11 mouse cellular contexts compared by ENCODE assay signal in the genomic region with DNA sequence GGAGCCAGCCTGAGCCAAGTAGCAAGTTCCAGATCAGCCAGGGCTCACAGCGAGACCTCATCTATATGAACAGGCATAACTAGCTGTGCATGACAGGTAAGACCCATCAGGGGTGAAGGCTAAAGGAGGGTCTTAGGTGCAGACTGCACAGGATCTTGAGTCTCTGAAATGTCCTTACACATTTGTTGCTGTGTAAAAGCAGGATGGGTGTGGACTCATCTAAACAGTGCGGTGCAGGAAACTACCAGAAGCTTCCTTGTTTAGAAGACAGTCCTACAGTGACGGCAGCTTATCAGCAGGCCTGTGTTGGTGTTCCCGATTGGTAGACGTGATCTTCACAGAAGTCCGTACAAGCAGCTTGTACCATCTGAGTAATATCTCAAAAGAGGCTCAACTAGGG. TPM values are rescaled to one million over a fixed set of nuclear protein-coding genes. Genes with fewer than 3 reads are reported as not detected.
DNase-seq lines count a peak whose midpoint lies in the region; ATAC-seq and TF ChIP-seq lines count a peak whose summit lies in the region.
"Had no signal": no experiment of that assay in that cellular context is flagged by ENCODE, and none has a peak within 500 bp of the region (broad histone marks: within the 10 kb centered on the region; RNA-seq: fewer than 3 reads in every experiment).

No protein-coding gene starts in this region.

- no peak overlapping the region for H3K4me2 ChIP-seq in hindbrain, postnatal 0 days (ENCODE audit: low read depth, low read length)
- H3K4me2 ChIP-seq: limb, embryonic 13.5 days had no signal

- 36% methylated on average over 6 of the region's 6 CpGs for WGBS in large intestine, adult 2 months
- 88% methylated on average over 6 of the region's 6 CpGs for WGBS in hindbrain, postnatal 0 days

- H3K27me3 ChIP-seq in MEL (ENCODE audit: control insufficient read depth in 1 of 2, insufficient read depth in 2 of 2, low read length in 2 of 2), result no peaks in the 10 kb centered on the region
- H3K27me3 ChIP-seq in hindbrain, postnatal 0 days (ENCODE audit: insufficient read depth, low read length), result no peaks in the 10 kb centered on the region
- H3K27me3 ChIP-seq: limb, embryonic 13.5 days had no signal

- no peak for TF ChIP-seq RAD21 in MEL (IDR thresholded peaks at IDR 0.05; ENCODE audit: low read depth, low read length)

- peak; percentile 63 for DNase-seq in heart, adult 8-10 months (ENCODE audit: low spot score)
- no peak for DNase-seq in heart, postnatal 10 days
- DNase-seq in MEL (ENCODE audit: low read depth, low spot score), result peak; percentile 65
- peak; percentile 48 for DNase-seq in large intestine, adult 2 months (ENCODE audit: low read depth, low spot score)
- peak; percentile 66 for DNase-seq in lung, postnatal 10 days
- DNase-seq in adrenal gland, adult (ENCODE audit: inconsistent age in 2 of 2, low spot score in 1 of 2), result no peak
- no peak for DNase-seq in hindbrain, postnatal 0 days (ENCODE audit: low spot score)
- DNase-seq in gastrocnemius, postnatal 36 days, result no peak
- DNase-seq: gastrocnemius, postnatal 14 days had no signal

- peaks cover 2% of the 10 kb centered on the region for H3K79me2 ChIP-seq in MEL (ENCODE audit: control insufficient read depth, insufficient read depth, low read length, poor library complexity)

- no peak overlapping the region for H3K9ac ChIP-seq in MEL (ENCODE audit: control insufficient read depth, low read depth, low read length, poor library complexity, severe bottlenecking)
- H3K9ac ChIP-seq in hindbrain, postnatal 0 days (replicated peaks; ENCODE audit: low read length), result no peak overlapping the region
- H3K9ac ChIP-seq: limb, embryonic 13.5 days had no signal

- no peak overlapping the region for H3K27ac ChIP-seq in MEL (ENCODE audit: control insufficient read depth, low read depth, low read length)
- no peak overlapping the region for H3K27ac ChIP-seq in hindbrain, postnatal 0 days
- H3K27ac ChIP-seq: limb, embryonic 13.5 days had no signal

- intact Hi-C loops in heart, postnatal 10 days (cut with DNase I), result no loop called here
- intact Hi-C loops in gastrocnemius, postnatal 36 days (cut with DNase I), result no loop called here

- peaks cover 6 to 18% of the 10 kb centered on the region in 2 experiments for H3K4me1 ChIP-seq in MEL (ENCODE audit: control insufficient read depth in 1 of 2, insufficient read depth in 2 of 2, low read length in 2 of 2)
- H3K4me1 ChIP-seq in hindbrain, postnatal 0 days (ENCODE audit: insufficient read depth, low read length), result no peaks in the 10 kb centered on the region

- peaks cover 0 to 15% of the 10 kb centered on the region in 2 experiments; a peak in 3 of 4 replicates for H3K36me3 ChIP-seq in MEL (ENCODE audit: control insufficient read depth in 1 of 2, insufficient read depth in 2 of 2, low read length in 2 of 2)
- H3K36me3 ChIP-seq in hindbrain, postnatal 0 days (ENCODE audit: insufficient read depth, low read length), result no peaks in the 10 kb centered on the region

- no peak for TF ChIP-seq POLR2A in MEL (IDR thresholded peaks at IDR 0.05; ENCODE audit: control insufficient read depth in 1 of 2, insufficient read depth in 1 of 2, low read depth in 1 of 2, low read length in 2 of 2, poor library complexity in 1 of 2)

- ATAC-seq in hindbrain, postnatal 0 days, result no peak

- no peak for TF ChIP-seq EP300 in MEL (IDR thresholded peaks at IDR 0.05; ENCODE audit: low read depth in 1 of 2, low read length in 2 of 2)

- H3K4me3 ChIP-seq in MEL (ENCODE audit: control insufficient read depth in 1 of 2, insufficient read depth in 1 of 2, low read depth in 2 of 2, low read length in 2 of 2), result no peak overlapping the region
- no peak overlapping the region for H3K4me3 ChIP-seq in hindbrain, postnatal 0 days (ENCODE audit: low read length)
- H3K4me3 ChIP-seq: limb, embryonic 13.5 days had no signal

- no peak for TF ChIP-seq CTCF in MEL (IDR thresholded peaks at IDR 0.05 in 2 of 3, conservative IDR thresholded peaks at IDR 0.05 in 1 of 3; ENCODE audit: control insufficient read depth in 1 of 3, insufficient read depth in 1 of 3, low read depth in 2 of 3, low read length in 3 of 3, poor library complexity in 1 of 3, severe bottlenecking in 1 of 3)
- no peak for TF ChIP-seq CTCF in hindbrain, postnatal 0 days (IDR thresholded peaks at IDR 0.05; ENCODE audit: low read depth)

- no peaks in the 10 kb centered on the region for H3K9me3 ChIP-seq in MEL (replicated peaks; ENCODE audit: insufficient read depth, low read length)
- no peaks in the 10 kb centered on the region for H3K9me3 ChIP-seq in hindbrain, postnatal 0 days (ENCODE audit: low read length)
- H3K9me3 ChIP-seq: limb, embryonic 13.5 days had no signal

TF ChIP-seq in MEL, 35 proteins besides CTCF, POLR2A, EP300 and RAD21:
- TF ChIP-seq TBP (IDR thresholded peaks at IDR 0.05; ENCODE audit: low read depth, low read length), result no peak
- TF ChIP-seq RCOR1 (IDR thresholded peaks at IDR 0.05; ENCODE audit: low read depth, low read length), result no peak
- peak; percentile 29; the same call in 1 of the 2 replicates for TF ChIP-seq SIN3A (IDR thresholded peaks at IDR 0.05; ENCODE audit: low read length)
- TF ChIP-seq ZKSCAN1 (IDR thresholded peaks at IDR 0.05; ENCODE audit: low read depth, low read length), result no peak
- peak; percentile 47 for TF ChIP-seq GATA1 (IDR thresholded peaks at IDR 0.05; ENCODE audit: low read depth, low read length)
- no peak for TF ChIP-seq SMC3 (IDR thresholded peaks at IDR 0.05; ENCODE audit: low read depth, low read length)
- peak; percentile 14; the same call in 1 of the 2 replicates for TF ChIP-seq ETS1 (IDR thresholded peaks at IDR 0.05; ENCODE audit: low read depth, low read length)
- no peak for TF ChIP-seq NRF1 (IDR thresholded peaks at IDR 0.05; ENCODE audit: insufficient read depth, low read depth, low read length, poor library complexity, severe bottlenecking)
- no peak for TF ChIP-seq GABPA (IDR thresholded peaks at IDR 0.05; ENCODE audit: low read depth, low read length)

RNA-seq across cellular contexts. Expression of gene Klhl5, which starts 6.0 kb away (rescaled TPM):
- 10 to 100 TPM; 13.0 to 16.0 (median 13.4) TPM for total RNA-seq in heart, adult 8-10 months (2022)
- 10 to 100 TPM; 20.8 to 21.1 TPM for total RNA-seq in heart, postnatal 10 days (2021)
- 7.6 and 8.0 TPM in 2 replicates for total RNA-seq in MEL (2012; rRNA removed)
- 10 to 100 TPM in 1 of 2 experiments, not detected in 1; 15.5 TPM for polyA plus RNA-seq in MEL (2012; ENCODE audit: insufficient read depth in 1 of 2, insufficient read length in 2 of 2, low read depth in 1 of 2, low replicate concordance in 2 of 2, missing spikeins in 1 of 2)
- polyA plus RNA-seq in large intestine, adult 2 months (2012; rRNA removed), result 8.1 and 11.3 TPM in 2 replicates
- 47.8 and 49.1 TPM in 2 replicates for total RNA-seq in hindbrain, postnatal 0 days (2014; rRNA removed)
- 49.8 and 53.3 TPM in 2 replicates for polyA plus RNA-seq in hindbrain, postnatal 0 days (2015; fragmentation: Nextera tagmentation; extraction: Ambion mirVana)
- 1 to 10 TPM; 5.4 to 7.3 TPM for total RNA-seq in gastrocnemius, postnatal 36 days (2021)

RNA-seq across cellular contexts. Expression of gene Tmem156, which starts 21.4 kb away (rescaled TPM):
- total RNA-seq in heart, adult 8-10 months (2022), result under 1 TPM in 1 of 4 experiments, not detected in 3; 0.17 TPM
- under 1 TPM in 1 of 2 experiments, not detected in 1; 0.29 TPM for total RNA-seq in heart, postnatal 10 days (2021)
- 2.6 and 4.5 TPM in 2 replicates for total RNA-seq in MEL (2012; rRNA removed)
- 1 to 10 TPM in 1 of 2 experiments, not detected in 1; 4.1 TPM for polyA plus RNA-seq in MEL (2012; ENCODE audit: insufficient read depth in 1 of 2, insufficient read length in 2 of 2, low read depth in 1 of 2, low replicate concordance in 2 of 2, missing spikeins in 1 of 2)
- polyA plus RNA-seq in large intestine, adult 2 months (2012; rRNA removed), result 0.62 and 0.69 TPM in 2 replicates
- total RNA-seq in hindbrain, postnatal 0 days (2014; rRNA removed), result 0.21 TPM in 1 of 2 replicates, not detected in the other
- 0.13 TPM in 1 of 2 replicates, not detected in the other for polyA plus RNA-seq in hindbrain, postnatal 0 days (2015; fragmentation: Nextera tagmentation; extraction: Ambion mirVana)
- total RNA-seq in gastrocnemius, postnatal 36 days (2021), result not detected
- total RNA-seq: gastrocnemius, postnatal 14 days had no signal
- polyA plus RNA-seq: C2C12 had no signal

Comparison
In these comparisons a context has a peak if more than half of its experiments do, and no peak if none do; other contexts are left out.
1. DNase-seq: peak in heart, adult 8-10 months (single experiment), MEL (single experiment), large intestine, adult 2 months (single experiment) and lung, postnatal 10 days (single experiment); none in heart, postnatal 10 days (0 of 2), adrenal gland, adult (0 of 2), hindbrain, postnatal 0 days (single experiment) and gastrocnemius, postnatal 36 days (0 of 2).